Mouse (Mus musculus) kidney, adult 10 weeks (tissue): ENCODE results near the gene Hnrnpa0. TPM values are rescaled to one million over a fixed set of nuclear protein-coding genes. Genes with fewer than 3 reads are reported as not detected.

Experiments
- polyA plus RNA-seq: library from polyadenylated mRNA; stranded (reverse); fragments of 350-450 nt; fragmentation: Illumina TruSeq; extraction: RNeasy Lipid Tissue Mini Kit (QIAGEN cat#74804); gene quantifications from one replicate; pipeline ENCODE4 v1.2.3, GENCODE M21; 2014; ENCODE audit warnings: low read depth, low replicate concordance

Hnrnpa0 gene
- 83.9 TPM for polyA plus RNA-seq

GRCm38 (mm10) chr13:58128396-58128767 lies at the start of gene Hnrnpa0:
Gene Hnrnpa0 (minus strand): TSS chr13:58128556.

DNA sequence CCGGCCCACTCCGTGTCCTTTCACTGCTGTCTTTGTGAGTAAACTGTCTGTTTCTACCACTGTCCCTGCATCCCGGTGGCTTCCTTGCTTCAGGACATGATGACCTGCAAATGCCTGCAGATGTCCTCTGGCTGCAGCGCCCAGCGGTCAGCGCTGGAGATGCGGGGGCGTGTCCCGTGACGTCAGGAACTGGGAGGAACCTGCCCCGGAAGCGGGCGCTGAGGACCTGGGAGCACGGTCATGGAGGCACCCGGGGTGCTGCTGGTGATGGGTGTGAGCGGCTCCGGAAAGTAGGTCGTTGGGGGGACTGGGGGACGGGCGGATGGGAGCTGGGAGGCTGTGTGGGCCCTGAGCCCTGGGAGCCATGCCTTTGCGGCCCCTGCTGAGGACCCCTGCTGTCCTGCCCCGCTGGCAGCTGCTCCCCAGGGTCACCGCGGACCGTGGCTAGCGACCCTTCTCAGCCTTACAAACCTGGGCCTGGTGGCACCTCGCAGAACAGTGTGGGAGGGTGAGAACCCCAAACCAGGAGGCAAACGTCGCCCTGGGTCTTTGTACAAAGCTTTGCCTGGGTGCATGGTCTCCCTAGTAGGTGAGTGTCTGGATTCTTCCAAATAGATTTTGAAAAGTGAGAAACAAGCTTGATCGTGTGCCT lies 29.2 kb upstream of the Hnrnpa0 start, which contains the start of gene Idnk:
TSS of gene Idnk (plus strand) at position 203 of the 652 bp plus-strand sequence.

DNA sequence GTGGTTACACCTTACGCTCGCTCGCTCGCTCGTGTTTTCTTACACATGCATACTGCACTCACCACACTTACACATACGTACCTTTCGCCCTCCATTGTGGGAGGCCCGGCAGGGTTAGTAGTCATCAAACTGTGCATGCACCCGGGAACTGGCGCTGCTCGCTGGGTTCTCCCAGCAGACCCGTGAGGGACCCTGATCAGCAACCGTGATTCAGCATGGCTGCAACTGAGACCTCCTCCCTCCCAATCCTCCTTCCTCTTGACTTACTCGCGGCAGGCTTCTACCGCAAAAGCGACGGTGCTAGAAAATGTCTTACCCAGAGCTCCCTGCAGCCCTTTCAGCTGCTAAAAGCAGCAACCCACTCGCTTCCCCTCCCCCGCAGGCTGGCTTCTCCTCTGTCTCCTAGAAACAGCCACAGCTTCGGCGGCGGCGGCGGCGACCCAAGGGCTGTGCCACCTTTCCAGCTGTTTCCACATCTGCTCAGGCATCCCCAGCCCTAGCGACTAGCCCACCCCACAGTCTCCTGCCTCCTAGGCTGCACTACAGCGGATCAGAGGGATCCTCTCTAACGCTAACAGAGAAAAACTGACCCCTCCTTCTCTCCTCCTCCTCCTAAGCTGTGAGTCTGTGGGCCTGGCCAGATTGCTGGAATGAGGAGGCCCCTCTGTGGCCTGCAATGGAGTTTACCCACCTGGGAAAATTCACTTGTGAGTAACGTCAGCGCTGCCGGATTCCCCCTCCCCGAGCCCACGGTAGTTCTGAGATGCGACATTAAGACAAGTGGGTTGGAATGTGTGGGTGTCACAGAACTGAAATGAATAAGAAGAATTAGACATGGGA lies 15.1 kb downstream of the Hnrnpa0 start, which contains the start of gene Klhl3:
TSS of gene Klhl3 (minus strand) at position 532 of the 840 bp plus-strand sequence.

Other genes starting within 250 kb of the Hnrnpa0 start
- gene Spock1, start 220.2 kb downstream of the Hnrnpa0 start, polyA plus RNA-seq = not detected
- 19.0 TPM for gene Klhl3, start 15.0 kb downstream of the Hnrnpa0 start, polyA plus RNA-seq
- 5.5 TPM for gene Idnk, start 29.1 kb upstream of the Hnrnpa0 start, polyA plus RNA-seq
- 183 TPM for gene Ubqln1, start 87.1 kb upstream of the Hnrnpa0 start, polyA plus RNA-seq
- gene Gkap1, start 147.1 kb upstream of the Hnrnpa0 start, polyA plus RNA-seq = 140 TPM
- gene Kif27, start 230.6 kb upstream of the Hnrnpa0 start, polyA plus RNA-seq = 1.6 TPM